8 mouse cellular contexts compared by ENCODE assay signal in the genomic region with DNA sequence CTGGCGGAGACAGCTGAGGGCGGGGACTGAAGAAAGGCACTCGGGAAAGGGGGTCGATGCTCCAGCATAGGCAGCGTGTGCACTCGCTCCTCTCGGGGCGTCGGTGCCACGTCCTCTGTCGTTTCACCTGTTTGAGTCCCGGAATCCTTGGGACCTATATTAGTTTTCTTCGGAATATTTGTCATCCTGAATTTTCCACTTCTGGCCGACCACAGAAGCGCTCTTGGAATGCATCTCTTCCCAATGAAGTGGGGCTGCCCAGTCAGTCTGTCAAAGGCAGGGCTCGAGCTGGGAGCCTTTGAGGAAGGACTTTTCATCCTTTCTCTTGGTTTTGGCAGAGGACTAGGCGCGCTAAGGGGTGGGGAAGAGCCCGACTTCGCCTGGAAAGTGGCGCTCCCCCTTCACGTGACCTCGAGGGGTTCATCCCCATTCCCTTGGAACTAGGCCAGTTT. TPM values are rescaled to one million over a fixed set of nuclear protein-coding genes. Genes with fewer than 3 reads are reported as not detected.
DNase-seq lines count a peak whose midpoint lies in the region; ATAC-seq and TF ChIP-seq lines count a peak whose summit lies in the region.

No protein-coding gene starts in this region.

- WGBS in heart, adult 2 months, result 22% methylated on average over 23 of the region's 23 CpGs
- 19% methylated on average over 23 of the region's 23 CpGs for WGBS in kidney, adult 2 months
- 4% methylated on average over 23 of the region's 23 CpGs for WGBS in stomach, embryonic 16.5 days

- in situ Hi-C loops in ES-E14 (cut with MboI; ENCODE audit: low sequenced_read_pairs in 2 of 2, unreplicated experiment in 2 of 2), result no loop called here

- ATAC-seq in stomach, embryonic 16.5 days (ENCODE audit: insufficient read depth, low FRiP score), result no peak
- no peak for ATAC-seq in activated CD4-positive, CD25-positive, alpha-beta regulatory T cell, adult 4 months

- peaks cover 20% of the 10 kb centered on the region for H3K36me3 ChIP-seq in ES-E14 (ENCODE audit: control insufficient read depth, insufficient read depth, low read length, poor library complexity, severe bottlenecking)
- H3K36me3 ChIP-seq in heart, adult 2 months (ENCODE audit: control insufficient read depth, insufficient read depth, low read length), result peaks cover 2% of the 10 kb centered on the region; the same call in 1 of the 2 replicates
- no peaks in the 10 kb centered on the region for H3K36me3 ChIP-seq in kidney, adult 2 months (ENCODE audit: control insufficient read depth, insufficient read depth, low read length)
- H3K36me3 ChIP-seq in stomach, embryonic 16.5 days (ENCODE audit: control insufficient read depth, insufficient read depth, low read length), result no peaks in the 10 kb centered on the region

- 0 out of 2 replicates have a peak, but pooled peaks have one; percentile 22 for TF ChIP-seq POLR2A in heart, adult 2 months (IDR thresholded peaks at IDR 0.05; ENCODE audit: insufficient read depth, low read depth, low read length)
- no peak for TF ChIP-seq POLR2A in kidney, adult 2 months (IDR thresholded peaks at IDR 0.05; ENCODE audit: low read depth, low read length)

- no peaks in the 10 kb centered on the region for H3K27me3 ChIP-seq in heart, adult 2 months (ENCODE audit: control insufficient read depth, insufficient read depth, low read length)
- no peaks in the 10 kb centered on the region for H3K27me3 ChIP-seq in kidney, adult 2 months (replicated peaks; ENCODE audit: control insufficient read depth, insufficient read depth, low read length)
- no peaks in the 10 kb centered on the region for H3K27me3 ChIP-seq in stomach, embryonic 16.5 days (ENCODE audit: control insufficient read depth, insufficient read depth, low read length)

- no peak for TF ChIP-seq EP300 in heart, adult 2 months (IDR thresholded peaks at IDR 0.05; ENCODE audit: insufficient read depth, low read depth, low read length)

- TF ChIP-seq CTCF in heart, adult 2 months (IDR thresholded peaks at IDR 0.05), result no peak
- no peak for TF ChIP-seq CTCF in kidney, adult 2 months (conservative IDR thresholded peaks at IDR 0.05; ENCODE audit: insufficient read depth, insufficient read length, low read depth, low read length)

- H3K4me1 ChIP-seq in ES-E14 (ENCODE audit: control insufficient read depth in 2 of 2, insufficient read depth in 2 of 2, low read length in 2 of 2, poor library complexity in 1 of 2), result peaks cover 0 to 4% of the 10 kb centered on the region in 2 experiments; a peak in 1 of 4 replicates
- H3K4me1 ChIP-seq in heart, adult 2 months (ENCODE audit: control insufficient read depth, insufficient read depth, low read length), result peaks cover 2% of the 10 kb centered on the region; the same call in 1 of the 2 replicates
- H3K4me1 ChIP-seq in kidney, adult 2 months (ENCODE audit: control insufficient read depth, insufficient read depth, low read length), result no peaks in the 10 kb centered on the region
- peaks cover 12% of the 10 kb centered on the region for H3K4me1 ChIP-seq in stomach, embryonic 16.5 days (ENCODE audit: control insufficient read depth, insufficient read depth, low read length)

- intact Hi-C loops in heart, adult 2 months (cut with DNase I), result loop anchor here (5.0 kb wide), 2 partner anchors 213 to 578 kb away; no protein-coding TSS in a partner anchor

- no peak overlapping the region for H3K27ac ChIP-seq in ES-E14 (ENCODE audit: insufficient read depth, low read depth, low read length, poor library complexity, severe bottlenecking)
- H3K27ac ChIP-seq in heart, adult 2 months, result peak overlapping the region; percentile 98
- H3K27ac ChIP-seq in kidney, adult 2 months (ENCODE audit: insufficient read depth, low read depth, low read length), result 0 out of 2 replicates have a peak overlapping the region, but pooled peaks have one; percentile 12
- peak overlapping the region; percentile 98 for H3K27ac ChIP-seq in stomach, embryonic 16.5 days (ENCODE audit: low read length)

- no peaks in the 10 kb centered on the region for H3K9me3 ChIP-seq in ES-E14 (ENCODE audit: control insufficient read depth, insufficient read depth, low read depth, low read length)
- no peaks in the 10 kb centered on the region for H3K9me3 ChIP-seq in stomach, embryonic 16.5 days (replicated peaks; ENCODE audit: control insufficient read depth, low read length)

- H3K4me3 ChIP-seq in ES-E14 (ENCODE audit: insufficient read depth in 1 of 2, low read depth in 1 of 2, low read length in 2 of 2, poor library complexity in 1 of 2, severe bottlenecking in 1 of 2), result peak overlapping the region; percentile 96
- peak overlapping the region; percentile 66 for H3K4me3 ChIP-seq in heart, adult 2 months
- H3K4me3 ChIP-seq in kidney, adult 2 months (ENCODE audit: insufficient read depth, low read depth, low read length), result peak overlapping the region; percentile 36
- peak overlapping the region; percentile 82 for H3K4me3 ChIP-seq in stomach, embryonic 16.5 days (replicated peaks; ENCODE audit: low read length)

- peak overlapping the region; percentile 77 for H3K4me2 ChIP-seq in stomach, embryonic 16.5 days (ENCODE audit: low read depth, low read length)

- DNase-seq in ES-E14 (ENCODE audit: low read depth, low spot score), result no peak
- DNase-seq in adrenal gland, postnatal 36 days, result peak; percentile 30 to 47
- DNase-seq in heart, adult 2 months, result peak; percentile 62
- DNase-seq in kidney, adult 2 months, result no peak
- peak; percentile 46 for DNase-seq in lung, postnatal 10 days
- no peak for DNase-seq in right cerebral cortex, postnatal 4 days

- H3K79me2 ChIP-seq in heart, adult 2 months (replicated peaks; ENCODE audit: control insufficient read depth, insufficient read depth, low read length), result no peaks in the 10 kb centered on the region

- peak overlapping the region; percentile 65 for H3K9ac ChIP-seq in ES-E14 (ENCODE audit: insufficient read depth, low read depth, low read length, poor library complexity, severe bottlenecking)
- peak overlapping the region; percentile 90 for H3K9ac ChIP-seq in heart, adult 2 months (ENCODE audit: low read depth, low read length)
- H3K9ac ChIP-seq in stomach, embryonic 16.5 days (ENCODE audit: low read length), result peak overlapping the region; percentile 89

TF ChIP-seq in ES-E14, 5 proteins besides CTCF, POLR2A, EP300 and RAD21:
- TF ChIP-seq ZNF384 (IDR thresholded peaks at IDR 0.05; ENCODE audit: low read depth, low read length), result no peak; the same call in 1 of the 2 replicates
- TF ChIP-seq CHD2 (IDR thresholded peaks at IDR 0.05; ENCODE audit: low read depth, low read length), result no peak
- TF ChIP-seq ZC3H11A (IDR thresholded peaks at IDR 0.05; ENCODE audit: borderline replicate concordance, low read depth, low read length), result no peak
- no peak for TF ChIP-seq MAFK (IDR thresholded peaks at IDR 0.05; ENCODE audit: insufficient read depth, low read depth, low read length)
- no peak for TF ChIP-seq HCFC1 (IDR thresholded peaks at IDR 0.05; ENCODE audit: borderline replicate concordance, insufficient read depth, low read length)

RNA-seq across cellular contexts. Expression of a gene that starts 1.6 kb away (rescaled TPM):
- 55.6 and 98.4 TPM in 2 replicates for total RNA-seq in ES-E14 (2012; rRNA removed)
- total RNA-seq in adrenal gland, postnatal 36 days (2021), result 10 to 100 TPM; 15.4 to 28.8 TPM
- total RNA-seq in heart, adult 2 months (2021), result 10 to 100 TPM; 35.6 to 43.4 TPM
- polyA plus RNA-seq in heart, adult 2 months (2012; rRNA removed), result 17.5 and 27.2 TPM in 2 replicates
- polyA plus RNA-seq in kidney, adult 2 months (2012; rRNA removed), result 8.5 and 11.4 TPM in 2 replicates
- 29.4 and 33.8 TPM in 2 replicates for polyA plus RNA-seq in stomach, embryonic 16.5 days (2015; fragmentation: Nextera tagmentation; extraction: Ambion mirVana)
- under 1 TPM; 0.31 to 0.36 TPM for polyA plus RNA-seq in activated CD4-positive, CD25-positive, alpha-beta regulatory T cell, adult 4 months (2017; shearing (Covaris generic))

Comparison
In these comparisons a context has a peak if more than half of its experiments do, and no peak if none do; other contexts are left out.
1. DNase-seq: peak in adrenal gland, postnatal 36 days (2 of 2), heart, adult 2 months (2 of 2) and lung, postnatal 10 days (single experiment); none in ES-E14 (single experiment), kidney, adult 2 months (single experiment) and right cerebral cortex, postnatal 4 days (single experiment).
2. H3K4me3 ChIP-seq: peak in every context shown above with its lines; median percentile 96 in ES-E14; 82 in stomach, embryonic 16.5 days; 66 in heart, adult 2 months; 36 in kidney, adult 2 months.
3. Peak in every context shown above with its lines, with median percentiles within 50 percentile points of each other: H3K9ac ChIP-seq.